Mouse (Mus musculus) layer of hippocampus, adult 9-10 months (tissue): ENCODE results near the gene Pde7b.

Experiments used
- DNase-seq: peaks from one replicate; pipeline ENCODE4 v3.0.0; 2022; ENCODE audit warnings: low spot score

Gene Pde7b

DNA sequence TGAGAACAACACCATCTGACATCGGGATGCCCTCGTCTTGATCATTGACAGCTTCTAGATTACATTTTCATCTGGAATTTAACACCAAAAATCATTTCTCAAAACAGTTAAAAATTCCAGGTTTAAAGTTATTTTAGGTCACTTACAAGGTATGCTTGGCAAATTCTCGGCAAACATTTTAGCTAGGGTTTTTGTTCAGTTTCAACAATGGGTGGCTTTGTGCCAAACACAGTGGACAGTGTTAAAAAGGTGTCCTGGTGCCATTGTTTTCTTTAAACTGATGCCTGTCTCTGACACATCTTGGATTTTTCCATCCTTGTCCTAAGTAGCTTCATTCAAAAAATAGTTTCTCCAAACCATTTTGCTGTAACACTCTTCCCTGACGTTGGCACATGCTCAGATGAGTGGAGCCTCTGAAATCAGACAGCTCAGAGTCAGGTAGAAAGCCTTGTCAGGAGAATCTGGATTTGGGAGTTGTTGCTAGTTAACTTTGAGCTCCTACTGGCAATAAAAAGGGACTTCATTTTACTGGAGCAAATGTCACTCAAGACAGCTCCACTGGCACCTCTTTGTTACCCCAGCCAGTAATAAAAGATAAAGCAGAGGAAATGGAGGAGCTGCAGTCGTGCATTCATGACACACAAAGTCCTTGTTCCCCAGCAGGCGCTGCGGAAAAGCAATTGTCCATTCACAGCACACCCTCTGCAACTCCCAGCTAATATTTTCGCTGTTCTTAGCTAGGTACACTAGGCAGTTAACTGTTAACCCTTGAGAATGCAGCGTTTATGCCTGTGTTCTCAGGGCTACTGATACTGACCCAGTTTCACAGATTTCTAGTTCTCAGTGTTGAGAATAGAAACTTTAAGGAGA, 2.0 kb downstream of the Pde7b start:
- no peak for DNase-seq

DNA sequence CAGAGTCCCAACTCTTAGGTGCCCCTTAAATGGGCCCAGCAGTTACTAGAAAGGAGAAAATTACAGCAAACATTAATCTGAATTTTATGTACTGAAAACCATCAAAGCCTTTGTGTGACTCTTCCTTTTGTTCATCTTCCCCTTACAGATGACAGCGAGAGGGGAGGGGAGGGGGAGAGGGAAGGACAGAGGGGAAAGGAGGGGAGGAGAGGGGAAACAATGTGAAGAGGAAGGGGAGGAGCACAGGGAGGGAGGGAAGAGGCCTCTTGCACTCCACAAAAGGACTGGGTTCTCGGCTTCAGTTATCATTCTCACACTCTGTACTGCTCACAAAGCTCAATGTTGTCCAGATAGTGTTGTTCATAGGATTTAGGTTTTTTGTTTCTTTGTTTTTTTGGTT, 5.7 kb downstream of the Pde7b start:
- no peak for DNase-seq

- no peak for DNase-seq
Observed at GRCm38 (mm10) chr10:20700633-20701032, 24.2 kb downstream of the Pde7b start.

DNA sequence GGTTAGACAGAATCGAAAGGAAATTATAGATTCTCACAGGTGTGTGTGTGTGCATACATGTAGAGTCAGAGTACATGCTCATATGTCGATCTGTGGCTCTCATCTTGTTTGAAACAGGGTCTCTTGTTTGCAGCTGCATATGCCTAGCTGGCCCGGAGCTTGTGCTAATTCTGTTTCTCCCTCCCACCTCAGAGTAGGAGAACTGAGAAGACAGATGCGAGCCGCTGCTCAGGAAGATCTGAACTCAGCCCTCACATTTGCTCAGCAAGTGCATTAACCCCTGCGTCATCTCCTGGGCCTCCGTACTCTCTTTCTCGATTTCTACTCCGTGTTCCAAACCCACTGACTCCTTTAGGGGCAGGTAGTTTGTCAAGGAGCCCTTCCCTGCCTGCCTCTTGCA, 25.0 kb downstream of the Pde7b start:
- DNase-seq, result no peak

- no peak for DNase-seq
Observed at GRCm38 (mm10) chr10:20695637-20696036, 29.2 kb downstream of the Pde7b start.

DNA sequence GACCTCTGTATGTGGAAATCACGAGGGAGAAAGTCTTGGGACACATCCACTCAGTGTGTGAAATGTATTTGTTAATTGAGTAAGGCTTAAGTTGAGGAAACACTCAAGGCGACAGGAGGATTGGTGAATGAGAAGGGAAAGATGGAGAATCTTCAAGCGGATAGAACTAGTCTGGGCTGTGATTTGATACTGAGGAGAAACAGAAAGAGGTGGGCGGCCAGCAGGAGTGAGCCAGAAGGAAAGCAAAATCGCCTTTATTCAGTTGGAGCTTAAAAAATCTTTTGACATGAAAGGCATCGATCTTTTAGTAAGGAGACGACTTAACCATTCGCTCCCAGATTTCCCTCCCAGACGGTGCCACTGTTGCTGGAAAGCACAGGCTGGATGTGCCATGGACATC, 34.9 kb downstream of the Pde7b start:
- no peak for DNase-seq

GRCm38 (mm10) chr10:20684151-20684550, 40.7 kb downstream of the Pde7b start:
- no peak for DNase-seq

GRCm38 (mm10) chr10:20680986-20681385, 43.9 kb downstream of the Pde7b start:
- DNase-seq, result no peak

DNA sequence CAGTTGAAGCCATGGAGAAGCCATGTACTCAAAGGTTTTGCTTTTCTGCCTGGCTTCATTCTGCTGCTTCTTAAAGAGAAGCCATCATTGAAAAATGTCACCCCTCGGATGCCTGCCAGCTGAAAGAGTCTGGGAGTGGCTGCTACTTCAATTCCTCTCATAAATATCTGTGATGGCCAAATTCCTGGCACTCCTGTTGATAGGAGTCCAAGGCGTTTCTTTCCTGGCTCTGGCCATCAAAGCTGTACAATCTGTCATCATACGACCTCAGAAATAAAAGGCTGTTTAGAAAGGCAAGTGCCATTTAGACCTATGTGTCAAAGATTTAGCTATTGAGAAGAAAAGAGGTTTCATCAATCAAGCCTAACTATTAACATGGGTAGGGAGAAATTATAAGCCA, 49.6 kb downstream of the Pde7b start:
- no peak for DNase-seq

GRCm38 (mm10) chr10:20673798-20674197, 51.1 kb downstream of the Pde7b start:
- peak; percentile 83 for DNase-seq

DNA sequence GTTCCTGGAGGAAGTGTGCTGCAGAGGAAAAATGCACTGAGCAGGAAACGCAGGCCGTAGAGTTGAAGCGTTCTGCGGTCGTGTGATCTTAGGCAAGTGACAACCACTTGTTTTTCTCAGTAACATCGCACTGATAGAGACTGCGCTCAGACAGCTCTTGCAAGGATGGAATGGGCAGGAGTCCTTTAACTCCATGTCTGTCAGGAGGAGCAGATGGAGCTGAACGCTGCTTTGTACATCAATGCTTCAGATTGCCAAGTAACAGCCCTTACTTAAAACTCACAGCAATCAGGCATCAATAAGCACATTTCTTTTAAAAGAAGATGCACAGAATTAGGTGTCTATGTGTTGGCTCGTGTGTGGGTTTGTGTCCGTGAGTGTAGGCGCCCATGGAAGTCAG, 52.3 kb downstream of the Pde7b start:
- DNase-seq, result no peak

- DNase-seq, result no peak
Observed at GRCm38 (mm10) chr10:20671621-20672020, 53.3 kb downstream of the Pde7b start.

GRCm38 (mm10) chr10:20670541-20670940, 54.3 kb downstream of the Pde7b start:
- DNase-seq, result no peak

GRCm38 (mm10) chr10:20669467-20669866, 55.4 kb downstream of the Pde7b start:
- no peak for DNase-seq

GRCm38 (mm10) chr10:20668577-20668976, 56.3 kb downstream of the Pde7b start:
- no peak for DNase-seq

DNA sequence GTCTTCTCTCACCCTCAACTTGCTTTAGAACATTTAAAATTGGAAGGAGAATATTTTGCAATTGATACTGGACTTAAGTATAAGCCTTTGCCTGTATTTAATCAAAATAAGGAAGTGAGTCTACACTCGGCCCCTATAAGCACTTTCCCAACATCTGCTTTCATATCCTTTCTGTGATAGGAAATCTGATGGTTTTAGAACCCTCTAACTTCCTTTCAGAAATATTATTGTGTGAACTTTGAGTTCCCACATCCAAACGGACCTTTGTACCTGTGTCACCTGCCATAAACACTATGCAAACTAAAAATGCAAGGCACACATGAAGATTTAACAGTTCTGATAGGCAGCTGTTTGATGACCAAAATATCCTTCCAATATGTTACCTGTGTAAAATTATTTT, 58.2 kb downstream of the Pde7b start:
- no peak for DNase-seq

DNA sequence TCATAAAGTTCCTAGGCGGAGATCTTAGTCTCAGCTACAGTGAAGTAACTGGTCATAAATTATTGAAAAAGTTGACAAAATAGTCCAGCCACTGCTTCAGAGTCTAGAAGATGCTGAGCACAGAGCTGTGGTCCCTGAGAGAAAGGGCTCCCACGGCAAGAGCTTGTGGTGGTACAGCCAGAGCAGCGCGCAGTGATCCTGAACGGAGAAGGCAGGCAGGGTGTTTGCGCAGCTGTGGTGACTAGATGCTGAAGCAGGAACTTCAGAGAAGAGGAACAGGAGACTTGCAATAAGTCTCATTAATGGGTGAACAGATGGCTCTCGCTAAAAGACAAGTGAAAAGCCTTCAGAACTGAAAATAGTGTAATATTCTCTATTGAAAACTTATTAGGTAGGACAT, 61.9 kb downstream of the Pde7b start:
- DNase-seq, result no peak

- DNase-seq, result no peak
Observed at GRCm38 (mm10) chr10:20661684-20662083, 63.2 kb downstream of the Pde7b start.

GRCm38 (mm10) chr10:20659718-20660117, 65.2 kb downstream of the Pde7b start:
- DNase-seq, result no peak

- DNase-seq, result no peak
Observed at GRCm38 (mm10) chr10:20659268-20659667, 65.6 kb downstream of the Pde7b start.

- DNase-seq, result no peak
Observed at GRCm38 (mm10) chr10:20658716-20659115, 66.2 kb downstream of the Pde7b start.

- DNase-seq, result no peak
Observed at GRCm38 (mm10) chr10:20657316-20658081, 67.4 kb downstream of the Pde7b start.

DNA sequence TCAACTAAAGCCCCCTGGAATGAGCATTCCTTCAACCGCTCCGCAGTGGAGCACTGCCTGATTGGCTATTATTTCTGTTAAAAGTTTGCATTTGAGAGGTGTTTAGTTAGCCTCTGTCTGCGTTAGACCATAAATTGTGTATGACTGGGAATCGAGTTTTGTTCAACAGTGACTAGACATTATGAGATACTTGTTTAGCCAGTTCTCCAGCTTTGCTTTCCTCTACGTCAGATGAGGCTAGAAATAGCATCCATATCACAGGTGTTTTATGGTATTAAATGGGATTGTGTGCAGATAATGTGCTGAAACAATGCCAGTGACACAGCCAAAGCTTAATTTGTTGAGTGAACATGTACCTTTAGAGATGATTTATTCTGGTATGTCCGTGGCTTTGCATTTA, 70.3 kb downstream of the Pde7b start:
- DNase-seq, result no peak
